Mouse (Mus musculus) granulocyte monocyte progenitor cell, adult 5-6 weeks (primary cell): ENCODE data around the gene Sprtn. TPM values are rescaled to one million over a fixed set of nuclear protein-coding genes. Genes with fewer than 3 reads are reported as not detected.

Experiments
- ATAC-seq: replicated peaks from 2 replicates; pipeline ENCODE4 v1.8.0; 2016; ENCODE audit warnings: mild to moderate bottlenecking, moderate TSS enrichment, inconsistent platforms; ENCODE audit not compliant: poor library complexity, severe bottlenecking
- total RNA-seq, 2 experiments: library from RNA; stranded (forward) in 1 of 2; stranded (reverse) in 1 of 2; fragments of 200-712, 200-1000 nt in 1 of 2; fragments of >200 nt in 1 of 2; fragmentation: Nextera tagmentation in 1 of 2; gene quantifications; 2 replicates each; pipeline ENCODE4 v1.2.3; 2014 to 2017

Gene Sprtn
- total RNA-seq, 2 experiments from 2014 or later, result 18.5 to 20.9 TPM

GRCm38 (mm10) chr8:124936699-124937098 is 39.0 kb downstream of the Sprtn start:
- no peak for ATAC-seq

GRCm38 (mm10) chr8:124937293-124937692 is 39.6 kb downstream of the Sprtn start:
- ATAC-seq, result no peak

- ATAC-seq, result no peak
Observed at GRCm38 (mm10) chr8:124943801-124944200, 46.1 kb downstream of the Sprtn start.

GRCm38 (mm10) chr8:124944406-124944805 is 46.7 kb downstream of the Sprtn start:
- ATAC-seq, result no peak

GRCm38 (mm10) chr8:124947865-124948732 is 50.4 kb downstream of the Sprtn start:
- peak; percentile 15 for ATAC-seq

- no peak for ATAC-seq
Observed at GRCm38 (mm10) chr8:124948733-124949111, 51.0 kb downstream of the Sprtn start.

GRCm38 (mm10) chr8:124949209-124950068 is 51.8 kb downstream of the Sprtn start, which contains the start of gene Egln1:
Gene Egln1 (minus strand): TSS chr8:124949324.
- peak; percentile 70 for ATAC-seq

GRCm38 (mm10) chr8:124950069-124950456 is 52.4 kb downstream of the Sprtn start:
- ATAC-seq, result no peak

GRCm38 (mm10) chr8:124950865-124951264 is 53.2 kb downstream of the Sprtn start:
- ATAC-seq, result no peak

GRCm38 (mm10) chr8:124953188-124953587 is 55.5 kb downstream of the Sprtn start:
- ATAC-seq, result no peak

GRCm38 (mm10) chr8:124954572-124955082 is 56.9 kb downstream of the Sprtn start:
- ATAC-seq, result no peak

Other genes with a start within 250 kb of the Sprtn start
- 9.6 and 10.7 TPM in 2 replicates for gene 2310022B05Rik, start 234.5 kb upstream of the Sprtn start, total RNA-seq (2014; fragmentation: Nextera tagmentation)
- gene 2310022B05Rik, start 234.5 kb upstream of the Sprtn start, total RNA-seq (2017), result 1.2 and 1.4 TPM in 2 replicates
- 44.3 and 46.4 TPM in 2 replicates for gene Ttc13, start 175.9 kb upstream of the Sprtn start, total RNA-seq (2014; fragmentation: Nextera tagmentation)
- gene Ttc13, start 175.9 kb upstream of the Sprtn start, total RNA-seq (2017), result 53.3 and 56.4 TPM in 2 replicates
- gene Arv1, start 175.7 kb upstream of the Sprtn start, total RNA-seq (2014; fragmentation: Nextera tagmentation), result 7.8 and 18.3 TPM in 2 replicates
- gene Arv1, start 175.7 kb upstream of the Sprtn start, total RNA-seq (2017), result 5.4 and 5.7 TPM in 2 replicates
- not detected in 2 replicates for gene Fam89a, start 146.1 kb upstream of the Sprtn start, total RNA-seq (2014; fragmentation: Nextera tagmentation)
- gene Fam89a, start 146.1 kb upstream of the Sprtn start, total RNA-seq (2017), result not detected in 2 replicates
- gene Trim67, start 104.8 kb upstream of the Sprtn start, total RNA-seq (2014; fragmentation: Nextera tagmentation), result not detected in 2 replicates
- not detected in 2 replicates for gene Trim67, start 104.8 kb upstream of the Sprtn start, total RNA-seq (2017)
- gene Gnpat, start 34.9 kb upstream of the Sprtn start, total RNA-seq (2014; fragmentation: Nextera tagmentation), result 116 and 145 TPM in 2 replicates
- gene Gnpat, start 34.9 kb upstream of the Sprtn start, total RNA-seq (2017), result 92.3 and 115 TPM in 2 replicates
- gene 2810004N23Rik, start 34.8 kb upstream of the Sprtn start, total RNA-seq (2014; fragmentation: Nextera tagmentation), result 46.8 and 49.8 TPM in 2 replicates
- gene 2810004N23Rik, start 34.8 kb upstream of the Sprtn start, total RNA-seq (2017), result 65.8 and 75.4 TPM in 2 replicates
- 9.6 and 16.2 TPM in 2 replicates for gene Exoc8, start 181 bp upstream of the Sprtn start, total RNA-seq (2014; fragmentation: Nextera tagmentation)
- 14.7 and 16.0 TPM in 2 replicates for gene Exoc8, start 181 bp upstream of the Sprtn start, total RNA-seq (2017)
- gene Egln1, start 51.4 kb downstream of the Sprtn start, total RNA-seq (2014; fragmentation: Nextera tagmentation), result 24.1 and 24.6 TPM in 2 replicates
- 16.3 and 23.5 TPM in 2 replicates for gene Egln1, start 51.4 kb downstream of the Sprtn start, total RNA-seq (2017)
- gene Tsnax, start 115.1 kb downstream of the Sprtn start, total RNA-seq (2014; fragmentation: Nextera tagmentation), result 53.0 and 56.1 TPM in 2 replicates
- gene Tsnax, start 115.1 kb downstream of the Sprtn start, total RNA-seq (2017), result 72.8 and 77.1 TPM in 2 replicates
- gene Disc1, start 156.3 kb downstream of the Sprtn start, total RNA-seq (2014; fragmentation: Nextera tagmentation), result 5.1 and 6.1 TPM in 2 replicates
- 1.1 and 3.0 TPM in 2 replicates for gene Disc1, start 156.3 kb downstream of the Sprtn start, total RNA-seq (2017)